Mouse (Mus musculus): ENCODE measurements around the gene Thsd4. TPM values are rescaled to one million over a fixed set of nuclear protein-coding genes. Genes with fewer than 3 reads are reported as not detected.
A peak's percentile ranks its signal among the peaks of the same experiment; 100 is the strongest.

Gene Thsd4
- polyA plus RNA-seq, 1 experiment from 2014 or later: 5.0 TPM

GRCm38 (mm10) chr9:60160855-60161254, 361.0 kb downstream of the Thsd4 start:
- H3K27me3 ChIP-seq (replicated peaks; ENCODE audit: control insufficient read depth, insufficient read depth, low read length): no peaks in the 10 kb centered on the region
- WGBS: 11% methylated on average over 5 of the region's 5 CpGs
- ATAC-seq: no peak
- H3K4me2 ChIP-seq (ENCODE audit: low read length): no peak overlapping the region
- no peaks in the 10 kb centered on the region for H3K36me3 ChIP-seq (ENCODE audit: control insufficient read depth, insufficient read depth)
- H3K9me3 ChIP-seq (ENCODE audit: control insufficient read depth, low read length): no peaks in the 10 kb centered on the region
- H3K9ac ChIP-seq (replicated peaks; ENCODE audit: low read depth, low read length): no peak overlapping the region
- H3K4me1 ChIP-seq (replicated peaks; ENCODE audit: control insufficient read depth, insufficient read depth, low read length): peaks cover 11% of the 10 kb centered on the region
- no peak overlapping the region for H3K27ac ChIP-seq (ENCODE audit: low read length)
- no peak overlapping the region for H3K4me3 ChIP-seq (replicated peaks; ENCODE audit: low read length)

GRCm38 (mm10) chr9:60160194-60160593, 361.7 kb downstream of the Thsd4 start:
- Histone ChIP-seq H3K27me3 (replicated peaks; ENCODE audit: control insufficient read depth, insufficient read depth, low read length) (no peaks in the 10 kb centered on the region), H3K9me3 (ENCODE audit: control insufficient read depth, low read length) (no peaks in the 10 kb centered on the region), H3K4me1 (replicated peaks; ENCODE audit: control insufficient read depth, insufficient read depth, low read length) (peaks cover 11% of the 10 kb centered on the region), H3K4me2 (ENCODE audit: low read length) (no peak overlapping the region), H3K36me3 (ENCODE audit: control insufficient read depth, insufficient read depth) (no peaks in the 10 kb centered on the region), H3K4me3 (replicated peaks; ENCODE audit: low read length) (no peak overlapping the region), H3K9ac (replicated peaks; ENCODE audit: low read depth, low read length) (no peak overlapping the region), H3K27ac (ENCODE audit: low read length) (no peak overlapping the region)
- no peak for ATAC-seq
- 76% methylated on average over 7 of the region's 7 CpGs for whole genome bisulfite sequencing

GRCm38 (mm10) chr9:60152990-60153389, 368.9 kb downstream of the Thsd4 start:
- Histone ChIP-seq H3K4me1 (replicated peaks; ENCODE audit: control insufficient read depth, insufficient read depth, low read length) (peaks cover 4% of the 10 kb centered on the region), H3K9ac (replicated peaks; ENCODE audit: low read depth, low read length) (no peak overlapping the region), H3K27ac (ENCODE audit: low read length) (no peak overlapping the region), H3K4me3 (replicated peaks; ENCODE audit: low read length) (no peak overlapping the region), H3K36me3 (ENCODE audit: control insufficient read depth, insufficient read depth) (no peaks in the 10 kb centered on the region), H3K4me2 (ENCODE audit: low read length) (no peak overlapping the region), H3K9me3 (ENCODE audit: control insufficient read depth, low read length) (0 out of 2 replicates have a peak, but pooled peaks cover 5% of the 10 kb centered on the region), H3K27me3 (replicated peaks; ENCODE audit: control insufficient read depth, insufficient read depth, low read length) (no peaks in the 10 kb centered on the region)
- ATAC-seq: no peak
- WGBS: 100% methylated on average over 1 of the region's 1 CpGs

- H3K27me3 ChIP-seq (replicated peaks; ENCODE audit: control insufficient read depth, insufficient read depth, low read length): no peaks in the 10 kb centered on the region
- no peak overlapping the region for H3K4me3 ChIP-seq (replicated peaks; ENCODE audit: low read length)
- 93% methylated on average over 11 of the region's 11 CpGs for WGBS
- H3K36me3 ChIP-seq (ENCODE audit: control insufficient read depth, insufficient read depth): no peaks in the 10 kb centered on the region
- peaks cover 6% of the 10 kb centered on the region for H3K4me1 ChIP-seq (replicated peaks; ENCODE audit: control insufficient read depth, insufficient read depth, low read length)
- ATAC-seq: no peak
- H3K9ac ChIP-seq (replicated peaks; ENCODE audit: low read depth, low read length): no peak overlapping the region
- H3K4me2 ChIP-seq (ENCODE audit: low read length): no peak overlapping the region
- H3K9me3 ChIP-seq (ENCODE audit: control insufficient read depth, low read length): 0 out of 2 replicates have a peak, but pooled peaks cover 5% of the 10 kb centered on the region
- no peak overlapping the region for H3K27ac ChIP-seq (ENCODE audit: low read length)
These were observed 369.8 kb downstream of the Thsd4 start for GRCm38 (mm10) chr9:60151897-60152627.

GRCm38 (mm10) chr9:60150511-60150910, 371.3 kb downstream of the Thsd4 start:
- no peak for ATAC-seq
- Histone ChIP-seq H3K9me3 (ENCODE audit: control insufficient read depth, low read length) (0 out of 2 replicates have a peak, but pooled peaks cover 5% of the 10 kb centered on the region), H3K27ac (ENCODE audit: low read length) (no peak overlapping the region), H3K4me1 (replicated peaks; ENCODE audit: control insufficient read depth, insufficient read depth, low read length) (peaks cover 6% of the 10 kb centered on the region), H3K27me3 (replicated peaks; ENCODE audit: control insufficient read depth, insufficient read depth, low read length) (no peaks in the 10 kb centered on the region), H3K4me2 (ENCODE audit: low read length) (no peak overlapping the region), H3K9ac (replicated peaks; ENCODE audit: low read depth, low read length) (no peak overlapping the region), H3K4me3 (replicated peaks; ENCODE audit: low read length) (no peak overlapping the region), H3K36me3 (ENCODE audit: control insufficient read depth, insufficient read depth) (no peaks in the 10 kb centered on the region)
- WGBS: 85% methylated on average over 1 of the region's 1 CpGs

GRCm38 (mm10) chr9:60148988-60149387, 372.9 kb downstream of the Thsd4 start:
- 4% methylated on average over 7 of the region's 7 CpGs for WGBS
- Histone ChIP-seq H3K4me2 (ENCODE audit: low read length) (no peak overlapping the region; the same call in 1 of the 2 replicates), H3K9ac (replicated peaks; ENCODE audit: low read depth, low read length) (no peak overlapping the region), H3K4me3 (replicated peaks; ENCODE audit: low read length) (no peak overlapping the region), H3K36me3 (ENCODE audit: control insufficient read depth, insufficient read depth) (no peaks in the 10 kb centered on the region), H3K4me1 (replicated peaks; ENCODE audit: control insufficient read depth, insufficient read depth, low read length) (peaks cover 6% of the 10 kb centered on the region), H3K27me3 (replicated peaks; ENCODE audit: control insufficient read depth, insufficient read depth, low read length) (no peaks in the 10 kb centered on the region), H3K27ac (ENCODE audit: low read length) (no peak overlapping the region), H3K9me3 (ENCODE audit: control insufficient read depth, low read length) (0 out of 2 replicates have a peak, but pooled peaks cover 5% of the 10 kb centered on the region)
- ATAC-seq: no peak

GRCm38 (mm10) chr9:60147401-60147800, 374.4 kb downstream of the Thsd4 start:
- H3K9me3 ChIP-seq (ENCODE audit: control insufficient read depth, low read length): 0 out of 2 replicates have a peak, but pooled peaks cover 2% of the 10 kb centered on the region
- no peaks in the 10 kb centered on the region for H3K27me3 ChIP-seq (replicated peaks; ENCODE audit: control insufficient read depth, insufficient read depth, low read length)
- no peaks in the 10 kb centered on the region for H3K36me3 ChIP-seq (ENCODE audit: control insufficient read depth, insufficient read depth)
- H3K4me3 ChIP-seq (replicated peaks; ENCODE audit: low read length): no peak overlapping the region
- H3K4me2 ChIP-seq (ENCODE audit: low read length): no peak overlapping the region
- no peak for ATAC-seq
- peaks cover 6% of the 10 kb centered on the region for H3K4me1 ChIP-seq (replicated peaks; ENCODE audit: control insufficient read depth, insufficient read depth, low read length)
- no peak overlapping the region for H3K9ac ChIP-seq (replicated peaks; ENCODE audit: low read depth, low read length)
- WGBS: 10% methylated on average over 4 of the region's 4 CpGs
- H3K27ac ChIP-seq (ENCODE audit: low read length): no peak overlapping the region

- Histone ChIP-seq H3K27ac (ENCODE audit: low read length) (no peak overlapping the region), H3K9me3 (ENCODE audit: control insufficient read depth, low read length) (no peaks in the 10 kb centered on the region), H3K9ac (replicated peaks; ENCODE audit: low read depth, low read length) (no peak overlapping the region), H3K36me3 (ENCODE audit: control insufficient read depth, insufficient read depth) (no peaks in the 10 kb centered on the region), H3K4me3 (replicated peaks; ENCODE audit: low read length) (no peak overlapping the region), H3K4me1 (replicated peaks; ENCODE audit: control insufficient read depth, insufficient read depth, low read length) (peaks cover 15% of the 10 kb centered on the region), H3K4me2 (ENCODE audit: low read length) (no peak overlapping the region), H3K27me3 (replicated peaks; ENCODE audit: control insufficient read depth, insufficient read depth, low read length) (no peaks in the 10 kb centered on the region)
- WGBS: 97% methylated on average over 6 of the region's 6 CpGs
- ATAC-seq: no peak
These were observed 378.0 kb downstream of the Thsd4 start for GRCm38 (mm10) chr9:60143816-60144215.

GRCm38 (mm10) chr9:60141081-60141514, 380.7 kb downstream of the Thsd4 start:
- Histone ChIP-seq H3K9ac (replicated peaks; ENCODE audit: low read depth, low read length) (0 out of 2 replicates have a peak overlapping the region, but pooled peaks have one; percentile 18), H3K4me3 (replicated peaks; ENCODE audit: low read length) (no peak overlapping the region), H3K9me3 (ENCODE audit: control insufficient read depth, low read length) (no peaks in the 10 kb centered on the region), H3K4me2 (ENCODE audit: low read length) (peak overlapping the region; percentile 21; the same call in 1 of the 2 replicates), H3K36me3 (ENCODE audit: control insufficient read depth, insufficient read depth) (no peaks in the 10 kb centered on the region), H3K27ac (ENCODE audit: low read length) (no peak overlapping the region), H3K4me1 (replicated peaks; ENCODE audit: control insufficient read depth, insufficient read depth, low read length) (peaks cover 11% of the 10 kb centered on the region), H3K27me3 (replicated peaks; ENCODE audit: control insufficient read depth, insufficient read depth, low read length) (no peaks in the 10 kb centered on the region)
- 17% methylated on average over 7 of the region's 7 CpGs for WGBS
- ATAC-seq: 0 out of 2 replicates have a peak, but pooled peaks have one; percentile 40
